In the genomic region with DNA sequence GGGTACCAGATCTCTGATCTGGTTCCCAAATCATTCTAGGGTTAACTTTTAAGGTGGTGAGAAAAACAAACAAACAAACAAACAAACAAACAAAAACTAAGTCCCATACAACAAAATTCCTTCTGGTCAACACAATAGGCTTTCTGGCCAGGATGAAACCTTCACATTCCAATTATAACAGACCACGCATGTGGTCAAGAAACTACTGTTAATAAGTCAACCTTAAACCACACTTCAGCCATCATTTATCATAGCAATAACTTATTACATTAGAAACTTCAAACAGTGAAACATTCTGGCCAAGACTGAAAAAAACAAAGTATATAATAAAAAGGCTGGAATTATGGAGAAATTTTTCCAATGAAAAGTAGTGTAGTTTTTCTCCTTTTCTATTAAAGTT, we compare ENCODE assay signal across 28 mouse cellular contexts.
"Had no signal": no experiment of that assay in that cellular context is flagged by ENCODE, and none has a peak within 500 bp of the region (broad histone marks: within the 10 kb centered on the region; RNA-seq: fewer than 3 reads in every experiment).

No protein-coding gene starts in this region.

- DNase-seq: left cerebral cortex, postnatal 4 days; liver; liver, embryonic 13.5 days; liver, postnatal 0 days; lung, adult 18-20 months; lung, adult 2 months; lung, embryonic 14.5 days; lung, postnatal 10 days; lung, postnatal 14 days; lung, postnatal 36 days; lung, postnatal 4 days; midbrain, embryonic 14.5 days had no signal

- H3K4me3 ChIP-seq: limb, embryonic 10.5 days; limb, embryonic 12.5 days; limb, embryonic 13.5 days; limb, embryonic 15.5 days; liver, embryonic 12.5 days; liver, embryonic 13.5 days; liver, embryonic 15.5 days; lung, embryonic 15.5 days; megakaryocyte, embryonic 14.5 days; midbrain, embryonic 10.5 days; midbrain, embryonic 12.5 days; midbrain, embryonic 13.5 days; midbrain, embryonic 15.5 days; myocyte; neural tube, embryonic 12.5 days had no signal

- H3K4me1 ChIP-seq: limb, embryonic 10.5 days; limb, embryonic 12.5 days; limb, embryonic 13.5 days; limb, embryonic 15.5 days; liver, embryonic 12.5 days; liver, embryonic 13.5 days; liver, embryonic 15.5 days; lung, embryonic 15.5 days; megakaryocyte, embryonic 14.5 days; midbrain, embryonic 10.5 days; midbrain, embryonic 12.5 days; midbrain, embryonic 13.5 days; midbrain, embryonic 15.5 days; neural tube, embryonic 12.5 days had no signal

- H3K27me3 ChIP-seq: limb, embryonic 12.5 days; limb, embryonic 13.5 days; limb, embryonic 15.5 days; liver, embryonic 12.5 days; liver, embryonic 13.5 days; liver, embryonic 15.5 days; lung, embryonic 15.5 days; megakaryocyte, embryonic 14.5 days; midbrain, embryonic 12.5 days; midbrain, embryonic 13.5 days; midbrain, embryonic 15.5 days; neural tube, embryonic 12.5 days had no signal

- H3K36me3 ChIP-seq: limb, embryonic 10.5 days; limb, embryonic 12.5 days; limb, embryonic 13.5 days; limb, embryonic 15.5 days; liver, embryonic 12.5 days; liver, embryonic 13.5 days; liver, embryonic 15.5 days; lung, embryonic 15.5 days; midbrain, embryonic 10.5 days; midbrain, embryonic 12.5 days; midbrain, embryonic 13.5 days; midbrain, embryonic 15.5 days; neural tube, embryonic 12.5 days had no signal

- H3K27ac ChIP-seq: limb, embryonic 10.5 days; limb, embryonic 12.5 days; limb, embryonic 13.5 days; limb, embryonic 15.5 days; liver, embryonic 12.5 days; liver, embryonic 13.5 days; liver, embryonic 14.5 days; liver, embryonic 15.5 days; lung, embryonic 15.5 days; macrophage; midbrain, embryonic 10.5 days; midbrain, embryonic 12.5 days; midbrain, embryonic 13.5 days; midbrain, embryonic 15.5 days; neural tube, embryonic 12.5 days had no signal
